Mouse (Mus musculus) heart, postnatal 0 days (tissue): ENCODE measurements around the gene Kif1b. TPM values are rescaled to one million over a fixed set of nuclear protein-coding genes. Genes with fewer than 3 reads are reported as not detected.

Experiments used
- ATAC-seq: fragments of 200-750 bp; cut with Nextera tagmentation; 2 replicates; pipeline ENCODE4 v1.8.0; 2017; ENCODE audit warnings: low read depth, moderate number of reproducible peaks, moderate library complexity; ENCODE audit not compliant: insufficient read depth
- DNase-seq: peaks from one replicate; pipeline ENCODE4 v3.0.0-alpha.2; 2016; ENCODE audit warnings: low spot score
- H3K27ac ChIP-seq: fragments of 300-500 bp; sonication (generic); 2 replicates; pipeline ENCODE4 v1.5.1; 2014; ENCODE audit warnings: low read depth, mild to moderate bottlenecking
- H3K27me3 ChIP-seq: fragments of 300-500 bp; sonication (generic); 2 replicates; pipeline ENCODE4 v1.6.1; 2014; ENCODE audit warnings: low read length, mixed read lengths; ENCODE audit not compliant: control insufficient read depth, insufficient read depth
- H3K36me3 ChIP-seq: fragments of 300-500 bp; sonication (generic); replicated peaks from 2 replicates; pipeline ENCODE4 v1.6.1; 2014; ENCODE audit warnings: low read length, mixed read lengths; ENCODE audit not compliant: control insufficient read depth, insufficient read depth
- H3K4me1 ChIP-seq: fragments of 300-500 bp; sonication (generic); 2 replicates; pipeline ENCODE4 v1.6.1; 2014; ENCODE audit warnings: antibody characterized with exemption; ENCODE audit not compliant: control insufficient read depth, insufficient read depth
- H3K4me2 ChIP-seq: fragments of 300-500 bp; sonication (generic); 2 replicates; pipeline ENCODE4 v1.6.1; 2014; ENCODE audit warnings: low read depth, mild to moderate bottlenecking, low read length, moderate library complexity
- H3K4me3 ChIP-seq: fragments of 300-500 bp; sonication (generic); 2 replicates; pipeline ENCODE4 v1.5.1; 2014; ENCODE audit warnings: low read depth, low read length
- H3K9ac ChIP-seq: fragments of 300-500 bp; sonication (generic); replicated peaks from 2 replicates; pipeline ENCODE4 v1.6.1; 2014; ENCODE audit warnings: low read depth, low read length, mixed read lengths
- H3K9me3 ChIP-seq: fragments of 300-500 bp; sonication (generic); replicated peaks from 2 replicates; pipeline ENCODE4 v1.6.1; 2016; ENCODE audit warnings: low read length; ENCODE audit not compliant: control insufficient read depth
- CTCF ChIP-seq: IDR thresholded peaks from 2 replicates; pipeline ENCODE4 v1.5.1; 2016; ENCODE audit warnings: antibody characterized with exemption, control low read depth, low read depth
- EP300 ChIP-seq: IDR thresholded peaks from 2 replicates; pipeline ENCODE4 v1.6.1; 2016; ENCODE audit warnings: antibody characterized with exemption, low read depth
- WGBS: fragments of 180-500 bp; shearing (Covaris S2); extraction: QIAGEN DNeasy Blood & Tissue Kit; methylation state at CpG from one replicate; pipeline ENCODE4 v1.1.7; 2014; 5-methylcytosine and 5-hydroxymethylcytosine counted together
- polyA plus RNA-seq: library from polyadenylated mRNA; unstranded; fragments of >200 nt; fragmentation: Nextera tagmentation; extraction: Ambion mirVana; gene quantifications from 2 replicates; pipeline ENCODE4 v1.2.1, GENCODE M21; 2015
- total RNA-seq: library from RNA; depleted of rRNA; stranded (reverse); fragments of >200 nt; gene quantifications from 2 replicates; pipeline ENCODE4 v1.2.3, GENCODE M21; 2014; ENCODE audit warnings: low replicate concordance

Gene Kif1b
- total and polyA plus RNA-seq, 2 experiments from 2014 or later: 45.0 to 63.3 TPM

- no peak overlapping the region for H3K4me3 ChIP-seq
These were observed 139.5 kb downstream of the Kif1b start for GRCm38 (mm10) chr4:149168016-149168415.

GRCm38 (mm10) chr4:149166957-149167611 is 140.4 kb downstream of the Kif1b start:
- Histone ChIP-seq H3K36me3 (peaks cover 21% of the 10 kb centered on the region), H3K4me1 (no peaks in the 10 kb centered on the region; the same call in 1 of the 2 replicates), H3K9me3 (no peaks in the 10 kb centered on the region), H3K27me3 (no peaks in the 10 kb centered on the region), H3K4me2 (peak overlapping the region; percentile 92), H3K9ac (peak overlapping the region; percentile 55), H3K27ac (peak overlapping the region; percentile 52), H3K4me3 (peak overlapping the region; percentile 85)
- peak; percentile 16 for DNase-seq
- ATAC-seq: peak; percentile 49
- TF ChIP-seq CTCF: no peak
- TF ChIP-seq EP300: no peak
- under 1% methylated on average over 27 of the region's 27 CpGs for WGBS

More at GRCm38 (mm10) chr4:149168016-149168415, 139.5 kb downstream of the Kif1b start:
- H3K9ac ChIP-seq: no peak overlapping the region
- H3K4me1 ChIP-seq: no peaks in the 10 kb centered on the region; the same call in 1 of the 2 replicates
- TF ChIP-seq EP300 (no peak), CTCF (no peak)
- WGBS: 39% methylated on average over 2 of the region's 2 CpGs
- DNase-seq (no peak), ATAC-seq (no peak)
- no peaks in the 10 kb centered on the region for H3K9me3 ChIP-seq
- no peaks in the 10 kb centered on the region for H3K27me3 ChIP-seq
- no peak overlapping the region for H3K4me2 ChIP-seq
- H3K27ac ChIP-seq: no peak overlapping the region
- H3K36me3 ChIP-seq: peaks cover 11% of the 10 kb centered on the region; the same call in 1 of the 2 replicates

GRCm38 (mm10) chr4:149166215-149166946 is 141.1 kb downstream of the Kif1b start, which contains the start of gene Pgd:
Pgd (minus strand) TSS chr4:149166771.
- under 1% methylated on average over 59 of the region's 59 CpGs for WGBS

GRCm38 (mm10) chr4:149164150-149164549 is 143.3 kb downstream of the Kif1b start:
- no peaks in the 10 kb centered on the region for H3K27me3 ChIP-seq
- ATAC-seq (no peak), DNase-seq (no peak)
- no peaks in the 10 kb centered on the region; the same call in 1 of the 2 replicates for H3K4me1 ChIP-seq
- no peak overlapping the region for H3K9ac ChIP-seq
- H3K4me2 ChIP-seq: no peak overlapping the region
- no peaks in the 10 kb centered on the region for H3K9me3 ChIP-seq
- no peak overlapping the region for H3K4me3 ChIP-seq
- 62% methylated on average over 5 of the region's 5 CpGs for WGBS
- TF ChIP-seq EP300 (no peak), CTCF (peak; percentile 25)
- no peak overlapping the region for H3K27ac ChIP-seq
- peaks cover 47% of the 10 kb centered on the region for H3K36me3 ChIP-seq

More at GRCm38 (mm10) chr4:149166215-149166946, 141.1 kb downstream of the Kif1b start, which contains the start of gene Pgd:
- DNase-seq (peak; percentile 97), ATAC-seq (peak; percentile 100)
- Histone ChIP-seq H3K4me3 (peak within 1 kb of the TSS; percentile 85), H3K27me3 (no peaks in the 10 kb centered on the region), H3K27ac (peak within 1 kb of the TSS; percentile 77), H3K9me3 (no peaks in the 10 kb centered on the region), H3K4me2 (peak within 1 kb of the TSS; percentile 92), H3K4me1 (no peaks in the 10 kb centered on the region; the same call in 1 of the 2 replicates), H3K9ac (peak within 1 kb of the TSS; percentile 82), H3K36me3 (peaks cover 26% of the 10 kb centered on the region)
- 0 out of 2 replicates have a peak, but pooled peaks have one; percentile 47 for TF ChIP-seq EP300
- no peak for TF ChIP-seq CTCF

GRCm38 (mm10) chr4:149163196-149163595 is 144.3 kb downstream of the Kif1b start:
- no peak overlapping the region for H3K27ac ChIP-seq
- TF ChIP-seq EP300: no peak
- no peak for TF ChIP-seq CTCF
- no peaks in the 10 kb centered on the region for H3K27me3 ChIP-seq
- H3K36me3 ChIP-seq: peaks cover 57% of the 10 kb centered on the region
- no peak overlapping the region for H3K4me2 ChIP-seq
- no peaks in the 10 kb centered on the region for H3K9me3 ChIP-seq
- no peak for ATAC-seq
- no peak for DNase-seq
- H3K4me1 ChIP-seq: no peaks in the 10 kb centered on the region; the same call in 1 of the 2 replicates
- no peak overlapping the region for H3K9ac ChIP-seq
- H3K4me3 ChIP-seq: no peak overlapping the region
- 83% methylated on average over 1 of the region's 1 CpGs for WGBS
